Mouse (Mus musculus) E14TG2a.4 (cell line): ENCODE measurements around the gene Xrra1.

Source experiments
- CTCF ChIP-seq: conservative IDR thresholded peaks from 2 replicates; pipeline ENCODE4 v1.5.1; 2014; ENCODE audit warnings: low read length
- NANOG ChIP-seq: IDR thresholded peaks from 2 replicates; pipeline ENCODE4 v1.6.1; 2014; ENCODE audit warnings: borderline replicate concordance, low read length, mixed read lengths
- POU5F1 ChIP-seq: IDR thresholded peaks from 2 replicates; pipeline ENCODE4 v1.6.1; 2014; ENCODE audit warnings: low read length, borderline replicate concordance

- TF ChIP-seq CTCF (no peak), NANOG (no peak), POU5F1 (no peak)
Observed at GRCm38 (mm10) chr7:99915511-99915910, 56.6 kb downstream of the Xrra1 start.
